Mouse (Mus musculus) telencephalon, adult 2 months (tissue): ENCODE measurements at regions not wholly inside any gene's neighbourhood (a gene's known extent, or its start where the extent isn't known, plus 50 kb on each side); places are given as distances from the start of the nearest gene placed in this dataset.

Source experiments
- DNase-seq: peaks from one replicate; pipeline ENCODE4 v3.0.0-alpha.2; 2011; ENCODE audit warnings: low read depth, low spot score

DNA sequence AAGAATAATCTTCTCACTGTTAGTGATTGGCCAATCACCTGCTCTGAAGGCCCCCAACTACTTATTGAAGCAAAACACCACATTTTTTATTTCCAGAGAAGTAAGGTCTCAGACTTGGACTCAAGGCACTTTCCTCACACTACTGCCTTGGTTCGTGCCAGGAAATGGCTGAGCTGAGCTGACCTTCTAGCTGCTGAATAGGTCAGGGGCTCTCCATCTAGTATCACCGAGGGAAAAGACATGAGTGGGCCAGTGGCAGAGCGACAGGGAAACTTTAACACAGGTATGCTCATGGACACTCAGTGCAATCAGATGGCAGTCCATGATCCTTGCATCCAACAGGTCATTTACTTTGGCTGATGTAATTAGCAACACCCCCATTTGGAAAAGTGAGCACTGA lies 635.3 kb downstream of the Insc start:
- DNase-seq: no peak

- DNase-seq: no peak
These were observed 636.1 kb downstream of the Insc start for GRCm38 (mm10) chr7:115379600-115379999.

DNA sequence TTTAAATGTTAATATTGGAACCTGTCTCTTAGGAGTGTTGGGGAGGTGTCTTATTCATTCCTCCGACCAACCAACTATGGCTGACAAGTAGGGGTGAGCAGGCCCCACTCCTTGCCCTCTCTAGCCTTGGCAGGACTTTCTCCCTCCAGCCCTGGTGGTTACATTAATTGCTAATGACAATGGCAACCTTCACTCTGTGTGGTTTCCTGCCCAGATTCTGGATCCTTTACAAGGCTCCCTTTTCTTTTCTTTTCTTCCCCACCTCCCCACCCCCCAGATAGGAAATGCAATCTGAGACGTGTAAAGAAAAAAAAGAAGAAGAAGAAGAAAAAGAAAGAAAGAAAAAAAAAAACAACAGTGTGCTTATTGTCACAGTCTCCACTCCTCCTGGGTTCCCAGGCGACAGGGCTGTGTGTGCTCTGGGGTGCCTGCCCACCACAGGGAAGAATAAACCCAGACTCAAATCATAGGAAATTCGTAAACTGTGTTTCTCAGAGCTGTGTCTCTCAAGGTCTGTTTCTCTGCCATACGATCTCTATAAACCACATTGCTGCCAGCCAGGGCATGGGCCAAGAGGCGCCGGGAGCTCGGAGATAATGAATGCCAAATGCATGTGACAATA lies 637.6 kb downstream of the Insc start:
- DNase-seq: no peak

GRCm38 (mm10) chr7:115382876-115383275 lies 639.4 kb downstream of the Insc start:
- DNase-seq: no peak

GRCm38 (mm10) chr7:115388874-115389273 lies 645.4 kb downstream of the Insc start:
- peak; percentile 55 for DNase-seq

- no peak for DNase-seq
These were observed 646.1 kb downstream of the Sox6 start for GRCm38 (mm10) chr7:115392520-115392919.

DNA sequence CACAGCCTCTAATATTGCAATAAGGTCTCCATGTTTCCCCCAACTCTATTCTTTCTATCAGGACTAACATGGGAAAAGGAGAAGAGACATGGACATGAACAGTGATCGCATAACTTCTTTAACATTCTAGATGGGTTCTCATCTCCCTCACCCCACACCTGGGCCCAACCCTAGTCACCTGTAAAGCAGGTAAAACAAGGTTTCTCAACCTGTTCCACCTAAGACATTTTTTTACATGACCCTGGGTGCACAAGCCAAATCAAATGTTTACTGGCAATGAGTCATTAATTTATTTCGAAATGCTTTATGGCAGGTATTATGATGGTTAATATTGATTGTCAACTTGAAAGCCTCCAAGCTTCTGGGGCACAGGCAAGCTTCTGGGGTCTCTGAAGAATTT lies 640.4 kb downstream of the Sox6 start:
- no peak for DNase-seq

DNA sequence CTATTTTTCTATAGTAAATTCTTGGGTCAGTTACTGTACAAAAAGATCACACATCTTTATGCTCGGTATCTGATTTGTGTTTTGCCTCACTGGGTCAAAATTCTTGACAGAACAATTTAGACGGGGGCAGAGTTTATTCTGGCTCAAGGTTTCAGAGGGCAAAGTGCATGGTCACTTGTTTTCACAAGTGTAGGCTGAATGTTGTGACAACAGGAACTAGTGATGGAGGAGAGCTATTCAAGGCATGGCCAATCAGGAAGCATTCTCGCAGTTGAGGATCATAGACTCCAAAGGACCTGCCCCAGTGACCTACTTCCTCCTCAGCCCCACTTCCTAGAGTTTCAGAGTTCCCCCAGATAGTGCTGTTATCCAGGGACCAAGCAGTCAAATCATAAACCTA lies 639.1 kb downstream of the Sox6 start:
- DNase-seq: no peak

- DNase-seq: no peak
These were observed 630.7 kb downstream of the Sox6 start for GRCm38 (mm10) chr7:115407889-115408288.

GRCm38 (mm10) chr7:115408915-115409314 lies 629.7 kb downstream of the Sox6 start:
- DNase-seq: no peak

GRCm38 (mm10) chr7:115410501-115411230 lies 627.9 kb downstream of the Sox6 start:
- DNase-seq: no peak

GRCm38 (mm10) chr7:115411456-115411855 lies 627.1 kb downstream of the Sox6 start:
- DNase-seq: no peak

DNA sequence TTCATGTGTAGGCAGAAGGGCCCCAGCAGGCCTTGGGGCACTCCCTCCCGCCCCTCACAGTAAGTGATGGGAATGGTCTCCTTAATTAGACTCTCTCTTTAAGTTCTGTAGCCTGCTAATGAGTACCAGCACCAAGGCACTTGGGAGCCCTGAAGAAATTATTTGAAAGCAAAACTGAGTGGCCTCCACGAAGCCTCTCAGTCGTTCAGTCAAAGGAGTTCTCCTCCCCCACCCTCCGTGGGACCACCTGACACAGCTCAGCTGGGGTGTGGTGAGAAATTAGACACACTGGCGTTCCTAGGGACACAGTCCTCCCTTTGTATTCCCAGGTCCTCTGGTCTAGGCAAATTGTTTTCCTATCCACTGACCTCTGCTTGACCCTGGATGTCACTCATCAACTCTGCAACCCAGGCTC lies 623.4 kb downstream of the Sox6 start:
- DNase-seq: no peak
